9 mouse cellular contexts compared by ENCODE assay signal in the genomic region with DNA sequence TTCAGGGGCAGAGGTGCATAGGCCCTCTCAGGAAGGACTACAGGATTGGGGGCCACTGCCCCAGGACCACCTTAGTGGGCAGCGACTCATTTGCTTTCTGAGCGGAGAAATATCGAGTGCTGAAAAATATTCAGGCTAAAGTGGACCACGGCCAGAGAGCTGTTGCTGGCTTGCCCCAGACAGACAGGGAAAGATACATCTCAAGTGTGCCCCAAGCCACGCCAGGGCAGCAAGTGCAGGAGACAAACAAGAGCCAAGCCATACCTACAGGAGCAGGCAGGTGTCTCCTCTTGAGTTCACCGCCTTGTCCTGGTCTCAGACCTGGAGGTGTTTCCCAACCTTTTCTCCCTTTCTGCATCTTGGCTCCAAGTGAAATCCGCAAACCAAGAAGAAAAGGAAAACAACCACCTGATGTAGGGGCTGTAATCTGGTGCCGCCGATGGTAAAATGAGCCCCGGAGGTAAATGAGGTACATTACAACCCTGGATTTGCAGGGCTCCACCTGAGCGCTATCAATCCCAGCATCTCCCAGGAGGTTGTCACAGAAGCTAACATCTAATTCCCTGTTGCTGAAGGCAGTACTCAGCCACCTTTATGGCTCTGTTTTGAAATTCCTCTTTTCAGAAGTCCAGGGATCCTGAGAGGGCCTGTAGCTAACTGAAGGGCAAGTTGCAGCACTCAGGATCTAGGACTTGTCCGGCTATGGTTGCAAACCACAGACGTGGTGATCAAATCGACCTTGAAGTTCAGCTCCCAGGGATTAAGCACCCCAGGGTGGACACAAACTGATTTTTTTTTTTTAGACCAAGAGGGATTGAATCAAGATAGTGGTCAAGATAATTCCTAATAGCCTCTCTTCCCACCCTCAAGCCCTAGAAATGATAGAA. TPM values are rescaled to one million over a fixed set of nuclear protein-coding genes. Genes with fewer than 3 reads are reported as not detected.
A peak's percentile ranks its signal among the peaks of the same experiment; 100 is the strongest.
DNase-seq lines count a peak whose midpoint lies in the region; ATAC-seq and TF ChIP-seq lines count a peak whose summit lies in the region.
"Had no signal": no experiment of that assay in that cellular context is flagged by ENCODE, and none has a peak within 500 bp of the region (broad histone marks: within the 10 kb centered on the region; RNA-seq: fewer than 3 reads in every experiment).

No protein-coding gene starts in this region.

- TF ChIP-seq CTCF in intestine, postnatal 0 days (IDR thresholded peaks at IDR 0.05; ENCODE audit: low read depth) = peak; percentile 29

- H3K27ac ChIP-seq in heart, embryonic 12.5 days (ENCODE audit: poor library complexity, severe bottlenecking) = peak overlapping the region; percentile 93
- H3K27ac ChIP-seq in embryonic facial prominence, embryonic 14.5 days (replicated peaks; ENCODE audit: low read depth, low read length) = peak overlapping the region; percentile 59
- peak overlapping the region; percentile 54 for H3K27ac ChIP-seq in intestine, postnatal 0 days (ENCODE audit: low read depth, low read length)
- H3K27ac ChIP-seq in midbrain, embryonic 16.5 days (ENCODE audit: low read length) = peak overlapping the region; percentile 92

- H3K4me1 ChIP-seq in heart, embryonic 12.5 days (replicated peaks) = peaks cover 27% of the 10 kb centered on the region
- H3K4me1 ChIP-seq in embryonic facial prominence, embryonic 14.5 days (ENCODE audit: control insufficient read depth, insufficient read depth, low read length) = peaks cover 11% of the 10 kb centered on the region
- H3K4me1 ChIP-seq in intestine, postnatal 0 days (replicated peaks; ENCODE audit: control insufficient read depth, insufficient read depth, low read length) = 0 out of 2 replicates have a peak, but pooled peaks cover 3% of the 10 kb centered on the region
- peaks cover 17% of the 10 kb centered on the region for H3K4me1 ChIP-seq in midbrain, embryonic 16.5 days (ENCODE audit: control insufficient read depth, insufficient read depth, low read length)

- ATAC-seq in heart, embryonic 12.5 days (ENCODE audit: insufficient number of reproducible peaks, low FRiP score) = no peak
- ATAC-seq in embryonic facial prominence, embryonic 14.5 days (ENCODE audit: low read depth) = no peak
- no peak for ATAC-seq in intestine, postnatal 0 days
- ATAC-seq in midbrain, embryonic 16.5 days = no peak

- 38% methylated on average over 14 of the region's 14 CpGs for WGBS in heart, embryonic 12.5 days
- WGBS in embryonic facial prominence, embryonic 14.5 days = 38% methylated on average over 14 of the region's 14 CpGs
- WGBS in intestine, postnatal 0 days = 40% methylated on average over 14 of the region's 14 CpGs
- WGBS in midbrain, embryonic 16.5 days = 35% methylated on average over 14 of the region's 14 CpGs

- peak overlapping the region; percentile 70 for H3K9ac ChIP-seq in heart, embryonic 12.5 days
- peak overlapping the region; percentile 97; the same call in 1 of the 2 replicates for H3K9ac ChIP-seq in embryonic facial prominence, embryonic 14.5 days (ENCODE audit: low read depth, low read length)
- peak overlapping the region; percentile 19; the same call in 1 of the 2 replicates for H3K9ac ChIP-seq in intestine, postnatal 0 days (ENCODE audit: low read depth, low read length)
- peak overlapping the region; percentile 31 for H3K9ac ChIP-seq in midbrain, embryonic 16.5 days (ENCODE audit: low read depth, low read length)

- peaks cover 8% of the 10 kb centered on the region; the same call in 1 of the 2 replicates for H3K36me3 ChIP-seq in heart, embryonic 12.5 days
- H3K36me3 ChIP-seq in embryonic facial prominence, embryonic 14.5 days (ENCODE audit: control insufficient read depth, insufficient read depth, low read length) = peaks cover 15% of the 10 kb centered on the region
- H3K36me3 ChIP-seq in intestine, postnatal 0 days (ENCODE audit: control insufficient read depth, insufficient read depth) = 0 out of 2 replicates have a peak, but pooled peaks cover 4% of the 10 kb centered on the region
- H3K36me3 ChIP-seq in midbrain, embryonic 16.5 days (ENCODE audit: control insufficient read depth, insufficient read depth, low read length) = no peaks in the 10 kb centered on the region

- H3K9me3 ChIP-seq in heart, embryonic 12.5 days (replicated peaks) = no peaks in the 10 kb centered on the region
- no peaks in the 10 kb centered on the region for H3K9me3 ChIP-seq in embryonic facial prominence, embryonic 14.5 days (ENCODE audit: control insufficient read depth, low read length)
- H3K9me3 ChIP-seq in intestine, postnatal 0 days (ENCODE audit: control insufficient read depth) = no peaks in the 10 kb centered on the region
- H3K9me3 ChIP-seq in midbrain, embryonic 16.5 days (replicated peaks; ENCODE audit: control insufficient read depth, low read length, poor library complexity, severe bottlenecking) = no peaks in the 10 kb centered on the region

- peak overlapping the region; percentile 62 for H3K4me3 ChIP-seq in heart, embryonic 12.5 days
- H3K4me3 ChIP-seq in embryonic facial prominence, embryonic 14.5 days (ENCODE audit: low read depth, low read length) = peak overlapping the region; percentile 91
- H3K4me3 ChIP-seq in intestine, postnatal 0 days (ENCODE audit: low read depth, low read length) = peak overlapping the region; percentile 90; the same call in 1 of the 2 replicates
- H3K4me3 ChIP-seq in midbrain, embryonic 16.5 days (ENCODE audit: low read depth, low read length) = peak overlapping the region; percentile 88

- no peaks in the 10 kb centered on the region for H3K27me3 ChIP-seq in heart, embryonic 12.5 days (replicated peaks)
- no peaks in the 10 kb centered on the region for H3K27me3 ChIP-seq in embryonic facial prominence, embryonic 14.5 days (replicated peaks; ENCODE audit: control insufficient read depth, insufficient read depth, low read length)
- H3K27me3 ChIP-seq in intestine, postnatal 0 days (replicated peaks; ENCODE audit: control insufficient read depth, insufficient read depth, low read length) = no peaks in the 10 kb centered on the region
- no peaks in the 10 kb centered on the region for H3K27me3 ChIP-seq in midbrain, embryonic 16.5 days (ENCODE audit: control insufficient read depth, insufficient read depth, low read depth, low read length)
- H3K27me3 ChIP-seq: Patski had no signal

- peak overlapping the region; percentile 97 for H3K4me2 ChIP-seq in heart, embryonic 12.5 days
- H3K4me2 ChIP-seq in embryonic facial prominence, embryonic 14.5 days (ENCODE audit: low read depth, low read length) = peak overlapping the region; percentile 99
- H3K4me2 ChIP-seq in intestine, postnatal 0 days (replicated peaks; ENCODE audit: low read depth) = peak overlapping the region; percentile 84
- peak overlapping the region; percentile 99 for H3K4me2 ChIP-seq in midbrain, embryonic 16.5 days (ENCODE audit: low read length)

- no peak for DNase-seq in heart, adult 8-10 months (ENCODE audit: low spot score)
- DNase-seq in embryonic facial prominence, embryonic 14.5 days (ENCODE audit: low spot score) = no peak
- DNase-seq in thymus, postnatal 25 days = no peak
- DNase-seq in urinary bladder, adult 18-20 months (ENCODE audit: low spot score in 2 of 2) = no peak
- no peak for DNase-seq in thymus, postnatal 36 days

RNA-seq across cellular contexts. Expression of gene Slc38a10, which starts 39.6 kb away (rescaled TPM):
- polyA plus RNA-seq in heart, embryonic 12.5 days (2016; fragmentation: Nextera tagmentation; extraction: Ambion mirVana) = 114 and 117 TPM in 2 replicates
- 100 to 1,000 TPM in 1 of 4 experiments, 10 to 100 TPM in 3; 88.9 to 104 (median 91.6) TPM for total RNA-seq in heart, adult 8-10 months (2022)
- polyA plus RNA-seq in embryonic facial prominence, embryonic 14.5 days (2014; fragmentation: Nextera tagmentation; extraction: Ambion mirVana) = 78.8 and 86.4 TPM in 2 replicates
- 56.4 and 57.3 TPM in 2 replicates for polyA plus RNA-seq in intestine, postnatal 0 days (2015; fragmentation: Nextera tagmentation; extraction: Ambion mirVana)
- polyA plus RNA-seq in midbrain, embryonic 16.5 days (2015; fragmentation: Nextera tagmentation; extraction: Ambion mirVana) = 118 TPM in 2 replicates

RNA-seq across cellular contexts. Expression of gene Bahcc1, which starts 42.0 kb away (rescaled TPM):
- polyA plus RNA-seq in heart, embryonic 12.5 days (2016; fragmentation: Nextera tagmentation; extraction: Ambion mirVana) = 6.5 and 7.6 TPM in 2 replicates
- total RNA-seq in heart, adult 8-10 months (2022) = 10 to 100 TPM in 2 of 4 experiments, 1 to 10 TPM in 2; 6.2 to 12.6 (median 9.3) TPM
- polyA plus RNA-seq in embryonic facial prominence, embryonic 14.5 days (2014; fragmentation: Nextera tagmentation; extraction: Ambion mirVana) = 11.1 and 12.0 TPM in 2 replicates
- polyA plus RNA-seq in intestine, postnatal 0 days (2015; fragmentation: Nextera tagmentation; extraction: Ambion mirVana) = 3.1 and 4.2 TPM in 2 replicates
- 9.7 and 13.7 TPM in 2 replicates for polyA plus RNA-seq in midbrain, embryonic 16.5 days (2015; fragmentation: Nextera tagmentation; extraction: Ambion mirVana)

Comparison
In these comparisons a context has a peak if more than half of its experiments do, and no peak if none do; other contexts are left out.
1. H3K9ac ChIP-seq: peak in every context shown above with its lines; median percentile 97 in embryonic facial prominence, embryonic 14.5 days; 70 in heart, embryonic 12.5 days; 31 in midbrain, embryonic 16.5 days; 19 in intestine, postnatal 0 days.